Mouse (Mus musculus) heart, postnatal 0 days (tissue): Measurements from ENCODE around the gene Nudt1. TPM values are rescaled to one million over a fixed set of nuclear protein-coding genes. Genes with fewer than 3 reads are reported as not detected.

Experiments
- ATAC-seq: fragments of 200-750 bp; cut with Nextera tagmentation; 2 replicates; pipeline ENCODE4 v1.8.0; 2017; ENCODE audit warnings: low read depth, moderate number of reproducible peaks, moderate library complexity; ENCODE audit not compliant: insufficient read depth
- DNase-seq: peaks from one replicate; pipeline ENCODE4 v3.0.0-alpha.2; 2016; ENCODE audit warnings: low spot score
- H3K27ac ChIP-seq: fragments of 300-500 bp; sonication (generic); 2 replicates; pipeline ENCODE4 v1.5.1; 2014; ENCODE audit warnings: low read depth, mild to moderate bottlenecking
- H3K27me3 ChIP-seq: fragments of 300-500 bp; sonication (generic); 2 replicates; pipeline ENCODE4 v1.6.1; 2014; ENCODE audit warnings: low read length, mixed read lengths; ENCODE audit not compliant: control insufficient read depth, insufficient read depth
- H3K36me3 ChIP-seq: fragments of 300-500 bp; sonication (generic); replicated peaks from 2 replicates; pipeline ENCODE4 v1.6.1; 2014; ENCODE audit warnings: low read length, mixed read lengths; ENCODE audit not compliant: control insufficient read depth, insufficient read depth
- H3K4me1 ChIP-seq: fragments of 300-500 bp; sonication (generic); 2 replicates; pipeline ENCODE4 v1.6.1; 2014; ENCODE audit warnings: antibody characterized with exemption; ENCODE audit not compliant: control insufficient read depth, insufficient read depth
- H3K4me2 ChIP-seq: fragments of 300-500 bp; sonication (generic); 2 replicates; pipeline ENCODE4 v1.6.1; 2014; ENCODE audit warnings: low read depth, mild to moderate bottlenecking, low read length, moderate library complexity
- H3K4me3 ChIP-seq: fragments of 300-500 bp; sonication (generic); 2 replicates; pipeline ENCODE4 v1.5.1; 2014; ENCODE audit warnings: low read depth, low read length
- H3K9ac ChIP-seq: fragments of 300-500 bp; sonication (generic); replicated peaks from 2 replicates; pipeline ENCODE4 v1.6.1; 2014; ENCODE audit warnings: low read depth, low read length, mixed read lengths
- H3K9me3 ChIP-seq: fragments of 300-500 bp; sonication (generic); replicated peaks from 2 replicates; pipeline ENCODE4 v1.6.1; 2016; ENCODE audit warnings: low read length; ENCODE audit not compliant: control insufficient read depth
- CTCF ChIP-seq: IDR thresholded peaks from 2 replicates; pipeline ENCODE4 v1.5.1; 2016; ENCODE audit warnings: antibody characterized with exemption, control low read depth, low read depth
- EP300 ChIP-seq: IDR thresholded peaks from 2 replicates; pipeline ENCODE4 v1.6.1; 2016; ENCODE audit warnings: antibody characterized with exemption, low read depth
- WGBS: fragments of 180-500 bp; shearing (Covaris S2); extraction: QIAGEN DNeasy Blood & Tissue Kit; methylation state at CpG from one replicate; pipeline ENCODE4 v1.1.7; 2014; 5-methylcytosine and 5-hydroxymethylcytosine counted together
- polyA plus RNA-seq: library from polyadenylated mRNA; unstranded; fragments of >200 nt; fragmentation: Nextera tagmentation; extraction: Ambion mirVana; gene quantifications from 2 replicates; pipeline ENCODE4 v1.2.1, GENCODE M21; 2015
- total RNA-seq: library from RNA; depleted of rRNA; stranded (reverse); fragments of >200 nt; gene quantifications from 2 replicates; pipeline ENCODE4 v1.2.3, GENCODE M21; 2014; ENCODE audit warnings: low replicate concordance

Gene Nudt1
- total and polyA plus RNA-seq, 2 experiments from 2014 or later: 11.3 to 17.4 TPM

DNA sequence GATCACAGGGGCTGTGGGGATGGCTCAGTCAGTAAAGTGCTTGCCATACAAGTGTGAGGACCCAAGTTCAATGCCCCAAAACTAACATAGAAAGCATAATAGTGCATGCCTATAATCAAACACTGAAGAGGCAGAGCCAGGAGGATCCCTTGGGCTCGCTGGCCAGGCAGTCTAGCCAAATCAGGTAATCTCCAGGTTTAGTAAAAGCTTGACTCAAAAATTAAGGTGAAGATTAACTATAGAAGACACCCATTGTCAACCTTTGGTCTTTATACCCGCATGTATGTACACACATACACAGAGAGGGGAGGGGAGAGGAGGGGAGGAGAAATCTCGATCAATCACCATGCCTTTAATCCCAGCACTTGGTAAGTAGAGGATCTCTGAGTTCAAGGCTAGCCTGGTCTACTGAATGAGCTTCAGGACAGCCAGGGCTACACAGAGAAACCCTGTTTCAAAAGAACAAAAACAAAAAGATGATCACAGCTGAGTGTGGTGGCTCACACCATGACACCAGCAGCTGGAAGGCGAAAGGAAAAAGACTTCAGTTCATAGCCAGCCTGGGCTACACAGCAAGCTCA is 53.9 kb downstream of the Nudt1 start:
- H3K9ac ChIP-seq: no peak overlapping the region
- H3K9me3 ChIP-seq: no peaks in the 10 kb centered on the region
- H3K4me2 ChIP-seq: no peak overlapping the region
- H3K27ac ChIP-seq: no peak overlapping the region
- no peak for TF ChIP-seq CTCF
- H3K4me3 ChIP-seq: no peak overlapping the region
- no peak for ATAC-seq
- no peaks in the 10 kb centered on the region for H3K36me3 ChIP-seq
- 93% methylated on average over 4 of the region's 4 CpGs for WGBS
- no peaks in the 10 kb centered on the region for H3K27me3 ChIP-seq
- no peak for DNase-seq
- peaks cover 9% of the 10 kb centered on the region; the same call in 1 of the 2 replicates for H3K4me1 ChIP-seq

DNA sequence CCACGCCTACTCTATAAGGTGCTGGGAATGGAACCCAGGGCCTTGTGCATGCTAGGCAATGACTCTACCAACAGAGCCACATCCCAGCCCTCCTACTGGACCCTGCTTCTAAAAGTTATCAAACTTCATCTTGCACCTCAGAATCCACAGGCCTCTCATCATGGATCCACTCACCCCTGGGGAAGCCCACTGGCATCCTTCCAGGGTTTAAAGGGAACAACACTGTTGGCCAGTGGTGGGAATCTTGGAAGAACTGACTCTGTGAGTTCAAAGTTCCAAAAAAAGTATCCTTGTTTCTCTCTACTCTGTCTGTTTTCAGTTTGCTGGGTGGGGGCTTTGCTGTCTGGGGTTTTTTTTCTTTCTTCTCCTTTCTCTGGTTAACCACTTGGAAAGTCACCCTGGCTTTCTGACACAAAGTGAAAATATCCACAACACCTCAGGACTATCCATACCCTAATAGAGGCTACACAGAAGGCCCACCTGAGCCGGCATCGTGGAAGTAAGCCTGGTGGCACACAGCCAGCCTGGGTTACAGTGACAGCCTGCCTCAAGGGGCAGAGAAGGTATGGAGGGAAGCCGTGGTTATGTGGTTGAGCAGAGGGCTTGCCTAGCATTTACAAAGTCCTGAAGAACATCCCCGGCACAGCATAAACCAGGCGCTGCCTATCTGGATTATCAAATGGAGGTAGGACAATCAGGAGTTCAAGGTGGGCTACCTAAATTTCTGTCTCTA is 56.8 kb downstream of the Nudt1 start:
- ATAC-seq (no peak), DNase-seq (no peak)
- no peaks in the 10 kb centered on the region for H3K27me3 ChIP-seq
- no peak overlapping the region for H3K4me2 ChIP-seq
- no peak overlapping the region for H3K27ac ChIP-seq
- H3K9ac ChIP-seq: no peak overlapping the region
- WGBS: 65% methylated on average over 6 of the region's 6 CpGs
- no peak overlapping the region for H3K4me3 ChIP-seq
- peaks cover 4% of the 10 kb centered on the region; the same call in 1 of the 2 replicates for H3K4me1 ChIP-seq
- H3K36me3 ChIP-seq: no peaks in the 10 kb centered on the region
- H3K9me3 ChIP-seq: no peaks in the 10 kb centered on the region
- no peak for TF ChIP-seq CTCF
- no peak for TF ChIP-seq EP300

DNA sequence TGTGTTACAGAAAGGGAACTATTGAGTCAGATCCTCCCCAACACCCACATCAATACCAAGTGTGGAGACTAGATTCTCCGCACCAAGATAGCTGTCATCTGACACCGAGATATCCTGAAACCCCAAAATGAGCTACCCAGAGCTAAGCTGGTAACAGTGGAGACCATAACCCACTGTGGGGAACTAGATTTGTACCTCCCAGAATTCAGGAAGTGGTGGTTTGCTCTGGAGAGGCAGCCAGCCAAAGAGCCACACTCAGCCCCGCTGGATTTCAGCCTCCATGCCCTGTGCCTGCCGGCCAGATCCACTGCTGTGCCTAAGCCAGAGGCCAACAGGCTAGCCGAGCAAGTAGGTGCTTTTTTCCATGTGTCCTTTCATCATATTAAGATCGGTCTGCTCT is 57.8 kb downstream of the Nudt1 start:
- no peak overlapping the region for H3K4me3 ChIP-seq
- H3K27me3 ChIP-seq: no peaks in the 10 kb centered on the region
- DNase-seq (no peak), ATAC-seq (no peak)
- no peak overlapping the region for H3K4me2 ChIP-seq
- H3K9ac ChIP-seq: no peak overlapping the region
- no peak for TF ChIP-seq CTCF
- WGBS: 64% methylated on average over 6 of the region's 6 CpGs
- H3K27ac ChIP-seq: no peak overlapping the region
- peaks cover 4% of the 10 kb centered on the region; the same call in 1 of the 2 replicates for H3K4me1 ChIP-seq
- no peaks in the 10 kb centered on the region for H3K36me3 ChIP-seq
- H3K9me3 ChIP-seq: no peaks in the 10 kb centered on the region

DNA sequence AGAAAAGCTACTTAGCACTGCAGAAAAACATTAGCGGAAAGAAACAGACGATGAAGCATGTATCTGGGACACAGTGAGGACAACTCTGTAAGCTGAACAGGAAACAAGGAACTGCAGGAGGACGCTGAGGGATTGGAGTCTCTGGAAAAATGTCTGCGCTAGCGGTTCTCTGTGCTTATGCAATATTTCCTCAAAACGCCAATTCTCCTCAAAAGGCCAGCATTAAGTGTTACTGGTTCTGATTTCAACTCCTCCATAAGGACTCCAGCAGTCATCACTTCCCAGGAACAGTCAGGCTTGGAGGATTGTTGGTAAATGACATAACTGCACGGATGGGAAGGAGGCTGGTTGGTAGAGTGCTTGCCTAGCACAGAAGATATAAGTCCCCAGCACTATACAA is 59.7 kb downstream of the Nudt1 start:
- no peak overlapping the region for H3K27ac ChIP-seq
- WGBS: 65% methylated on average over 7 of the region's 7 CpGs
- DNase-seq (no peak), ATAC-seq (no peak)
- TF ChIP-seq CTCF (no peak), EP300 (no peak)
- no peaks in the 10 kb centered on the region for H3K27me3 ChIP-seq
- H3K4me3 ChIP-seq: no peak overlapping the region
- H3K9ac ChIP-seq: no peak overlapping the region
- H3K4me1 ChIP-seq: peaks cover 4% of the 10 kb centered on the region; the same call in 1 of the 2 replicates
- no peak overlapping the region for H3K4me2 ChIP-seq
- no peaks in the 10 kb centered on the region for H3K36me3 ChIP-seq
- H3K9me3 ChIP-seq: no peaks in the 10 kb centered on the region

DNA sequence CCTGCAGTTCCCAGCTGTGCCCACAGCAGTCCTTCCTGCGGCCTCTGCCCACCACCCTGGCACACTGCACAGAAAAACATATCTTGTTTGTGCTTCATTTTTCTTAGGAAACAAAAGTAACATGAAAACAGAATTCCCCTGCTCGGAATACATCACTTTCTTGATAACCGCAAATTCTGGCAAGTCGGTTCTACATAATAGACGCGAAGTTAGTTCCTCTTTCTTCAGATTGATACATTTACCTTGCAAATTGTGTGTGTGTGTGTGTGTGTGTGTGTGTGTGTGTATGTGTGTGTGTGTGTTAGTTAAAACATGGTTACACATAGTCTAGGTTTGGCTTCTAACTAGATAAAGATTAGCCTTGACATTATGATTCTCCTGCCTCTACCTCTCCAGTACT is 61.2 kb downstream of the Nudt1 start:
- no peaks in the 10 kb centered on the region for H3K27me3 ChIP-seq
- peaks cover 4% of the 10 kb centered on the region; the same call in 1 of the 2 replicates for H3K4me1 ChIP-seq
- ATAC-seq (no peak), DNase-seq (no peak)
- 90% methylated on average over 6 of the region's 6 CpGs for WGBS
- H3K36me3 ChIP-seq: no peaks in the 10 kb centered on the region
- no peak overlapping the region for H3K4me2 ChIP-seq
- no peak overlapping the region for H3K4me3 ChIP-seq
- TF ChIP-seq CTCF (no peak), EP300 (no peak)
- no peak overlapping the region for H3K9ac ChIP-seq
- no peaks in the 10 kb centered on the region for H3K9me3 ChIP-seq
- H3K27ac ChIP-seq: no peak overlapping the region
